Mouse (Mus musculus) ES-E14 (cell line): ENCODE measurements around the gene Syde1. TPM values are rescaled to one million over a fixed set of nuclear protein-coding genes. Genes with fewer than 3 reads are reported as not detected.

Source experiments
- DNase-seq: peaks from one replicate; pipeline ENCODE4 v3.0.0-alpha.2; 2013; ENCODE audit warnings: low read depth, low spot score
- H3K27ac ChIP-seq: 2 replicates; pipeline ENCODE4 v1.5.1; 2012; ENCODE audit warnings: low read depth, mild to moderate bottlenecking, low read length, moderate library complexity, mixed read lengths; ENCODE audit not compliant: poor library complexity, insufficient read depth, severe bottlenecking
- H3K36me3 ChIP-seq: 2 replicates; pipeline ENCODE4 v1.6.1; 2012; ENCODE audit warnings: mild to moderate bottlenecking, low read length, moderate library complexity, mixed read lengths; ENCODE audit not compliant: control insufficient read depth, poor library complexity, insufficient read depth, severe bottlenecking
- H3K4me1 ChIP-seq, 2 experiments: fragments of 150-350 bp in 1 of 2; sonication (generic) in 1 of 2; 2 replicates each; pipeline ENCODE4 v1.6.1; 2012; ENCODE audit warnings: low read length in 2 of 2, mild to moderate bottlenecking in 1 of 2, mixed read lengths in 1 of 2; ENCODE audit not compliant: control insufficient read depth in 2 of 2, insufficient read depth in 2 of 2, poor library complexity in 1 of 2
- H3K4me3 ChIP-seq, 2 experiments: fragments of 150-350 bp in 1 of 2; sonication (generic) in 1 of 2; 2 replicates each; pipeline ENCODE4 v1.5.1; 2012; ENCODE audit warnings: low read length in 2 of 2, low read depth in 1 of 2, mild to moderate bottlenecking in 1 of 2, mixed read lengths in 1 of 2; ENCODE audit not compliant: insufficient read depth in 1 of 2, poor library complexity in 1 of 2, severe bottlenecking in 1 of 2
- H3K9ac ChIP-seq: 2 replicates; pipeline ENCODE4 v1.6.1; 2012; ENCODE audit warnings: low read depth, mild to moderate bottlenecking, low read length, mixed read lengths; ENCODE audit not compliant: poor library complexity, insufficient read depth, severe bottlenecking
- H3K9me3 ChIP-seq: fragments of 150-350 bp; sonication (generic); 2 replicates; pipeline ENCODE4 v1.6.1; 2012; ENCODE audit warnings: low read depth, mild to moderate bottlenecking, low read length; ENCODE audit not compliant: control insufficient read depth, insufficient read depth
- CHD2 ChIP-seq: IDR thresholded peaks from 2 replicates; pipeline ENCODE4 v1.6.1; 2014; ENCODE audit warnings: mild to moderate bottlenecking, low read depth, low read length, inconsistent platforms
- HCFC1 ChIP-seq: IDR thresholded peaks from 2 replicates; pipeline ENCODE4 v1.6.1; 2012; ENCODE audit warnings: low read length, inconsistent platforms, borderline replicate concordance; ENCODE audit not compliant: insufficient read depth
- MAFK ChIP-seq: IDR thresholded peaks from 2 replicates; pipeline ENCODE4 v1.6.1; 2014; ENCODE audit warnings: mild to moderate bottlenecking, low read depth, low read length, inconsistent platforms; ENCODE audit not compliant: insufficient read depth
- ZC3H11A ChIP-seq: IDR thresholded peaks from 2 replicates; pipeline ENCODE4 v1.6.1; 2012; ENCODE audit warnings: low read depth, mild to moderate bottlenecking, inconsistent platforms, low read length, borderline replicate concordance
- ZNF384 ChIP-seq: IDR thresholded peaks from 2 replicates; pipeline ENCODE4 v1.6.1; 2012; ENCODE audit warnings: low read depth, low read length, inconsistent platforms
- in situ Hi-C, 2 experiments: fragments of 600-800 bp; cut with MboI; formaldehyde crosslinking; loops; one replicate each; pipeline ENCODE4 v1.15.1; 2025; ENCODE audit warnings: low sequenced_read_pairs in 2 of 2, inconsistent platforms in 1 of 2; ENCODE audit not compliant: unreplicated experiment in 2 of 2
- total RNA-seq: library from RNA; depleted of rRNA; stranded (reverse); fragments of 300-350 nt; gene quantifications from 2 replicates; pipeline ENCODE4 v1.2.3, GENCODE M21; 2012

Syde1 gene
- total RNA-seq, 1 experiment = 5.4 TPM

DNA sequence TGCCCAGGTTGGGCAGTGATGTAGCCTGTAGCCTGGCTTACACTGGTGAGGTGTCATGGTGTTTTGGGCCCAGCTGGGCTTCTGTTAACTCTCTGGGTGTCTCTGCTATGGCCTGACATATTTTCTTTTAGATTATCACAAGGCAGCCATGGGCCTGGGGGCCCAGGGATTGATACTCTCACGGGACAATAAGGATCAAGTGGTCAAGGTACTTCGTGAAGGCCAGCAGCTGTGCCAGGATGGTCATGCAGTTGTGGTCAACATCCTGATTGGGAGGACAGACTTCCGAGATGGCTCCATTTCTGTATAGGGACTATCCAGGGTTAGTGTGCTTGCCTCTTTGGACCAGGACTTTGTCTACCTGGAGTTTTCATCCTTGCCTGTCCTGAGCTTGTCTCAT lies 7.8 kb downstream of the Syde1 start:
- Histone ChIP-seq H3K27ac (no peak overlapping the region), H3K4me3 (no peak overlapping the region), H3K9me3 (no peaks in the 10 kb centered on the region), H3K36me3 (peaks cover 11% of the 10 kb centered on the region), H3K9ac (no peak overlapping the region), H3K4me1 (peaks cover 2 to 3% of the 10 kb centered on the region in 2 experiments; a peak in 1 of 4 replicates)
- no peak for DNase-seq
- in situ Hi-C loops = no loop called here
- TF ChIP-seq ZNF384 = no peak
- no peak for TF ChIP-seq MAFK
- no peak for TF ChIP-seq ZC3H11A
- TF ChIP-seq CHD2 = no peak
- TF ChIP-seq HCFC1 = no peak

DNA sequence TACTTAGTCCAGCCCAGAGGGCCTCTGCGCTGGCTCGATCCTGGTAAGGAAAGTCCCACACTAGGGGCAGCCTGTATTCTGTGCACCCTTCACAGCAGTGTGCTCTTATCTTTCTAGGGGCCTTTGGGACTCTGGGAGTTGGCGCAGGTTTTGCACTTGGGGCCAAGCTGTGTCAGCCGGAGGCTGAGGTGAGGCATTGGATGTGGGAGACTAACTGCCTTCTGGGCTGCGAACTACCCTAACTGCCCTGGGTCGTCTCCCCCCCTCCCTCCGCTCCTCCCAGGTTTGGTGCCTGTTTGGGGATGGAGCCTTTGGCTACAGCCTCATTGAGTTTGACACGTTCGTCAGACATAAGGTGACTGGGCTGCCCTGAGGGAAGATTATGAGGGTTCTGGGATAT lies 8.4 kb downstream of the Syde1 start:
- Histone ChIP-seq H3K27ac (no peak overlapping the region), H3K36me3 (peaks cover 11% of the 10 kb centered on the region), H3K4me1 (peaks cover 2 to 3% of the 10 kb centered on the region in 2 experiments; a peak in 1 of 4 replicates), H3K9ac (no peak overlapping the region), H3K4me3 (no peak overlapping the region), H3K9me3 (no peaks in the 10 kb centered on the region)
- in situ Hi-C loops = no loop called here
- TF ChIP-seq ZC3H11A (no peak), MAFK (no peak), ZNF384 (no peak), CHD2 (no peak), HCFC1 (no peak)
- no peak for DNase-seq

DNA sequence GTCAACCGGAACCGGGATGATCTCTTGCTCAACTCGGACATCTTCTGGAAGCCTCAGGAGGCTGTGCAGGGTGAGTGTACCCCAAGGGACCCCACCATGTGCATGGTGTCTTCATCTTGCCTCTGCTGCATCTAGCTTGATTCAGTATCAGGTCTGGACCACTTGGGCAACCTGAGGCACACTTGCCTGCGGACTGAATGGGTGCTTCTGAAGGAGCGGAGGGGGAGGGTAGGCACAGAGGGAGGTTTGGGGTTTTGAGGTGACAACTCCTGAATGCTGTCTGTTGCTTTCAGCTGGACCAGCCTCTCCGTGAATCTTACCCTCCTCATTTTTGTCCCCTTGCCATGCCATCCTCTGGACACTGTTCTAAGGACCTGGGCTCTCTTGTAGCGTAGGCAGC lies 10.6 kb downstream of the Syde1 start:
- no peak overlapping the region for H3K27ac ChIP-seq
- DNase-seq = no peak
- H3K9ac ChIP-seq = no peak overlapping the region
- H3K4me3 ChIP-seq = no peak overlapping the region
- TF ChIP-seq MAFK (no peak), HCFC1 (no peak), ZC3H11A (no peak), CHD2 (no peak), ZNF384 (no peak)
- H3K9me3 ChIP-seq = no peaks in the 10 kb centered on the region
- H3K4me1 ChIP-seq = peaks cover 2 to 3% of the 10 kb centered on the region in 2 experiments; a peak in 1 of 4 replicates
- H3K36me3 ChIP-seq = peaks cover 17% of the 10 kb centered on the region
- in situ Hi-C loops = no loop called here

DNA sequence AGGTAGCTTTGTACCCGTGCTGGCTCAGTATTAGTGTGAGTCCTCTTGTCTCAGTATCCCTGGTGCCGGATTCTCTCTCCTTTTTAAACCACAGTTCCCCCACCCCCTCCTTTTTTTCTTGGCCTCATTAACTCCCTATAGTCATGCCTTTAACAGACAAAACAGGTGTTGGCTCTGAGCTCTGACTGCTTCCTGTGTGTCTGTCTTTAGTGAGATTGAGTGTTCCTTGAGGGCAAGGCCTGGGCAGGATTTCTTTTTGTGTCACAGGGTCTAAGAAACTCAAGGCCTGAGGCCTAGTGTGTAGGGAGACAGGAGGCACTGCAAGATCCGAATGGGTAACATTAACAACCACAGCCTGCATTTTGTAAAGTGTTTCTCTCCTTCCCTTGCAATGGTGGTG lies 13.6 kb downstream of the Syde1 start:
- H3K27ac ChIP-seq = no peak overlapping the region
- no peak overlapping the region for H3K4me3 ChIP-seq
- TF ChIP-seq HCFC1 (no peak), ZC3H11A (no peak), MAFK (no peak), CHD2 (no peak), ZNF384 (no peak)
- H3K4me1 ChIP-seq = peaks cover 0 to 2% of the 10 kb centered on the region in 2 experiments; a peak in 2 of 4 replicates
- H3K9me3 ChIP-seq = no peaks in the 10 kb centered on the region
- no peak for DNase-seq
- H3K36me3 ChIP-seq = peaks cover 15% of the 10 kb centered on the region
- no peak overlapping the region for H3K9ac ChIP-seq
- in situ Hi-C loops = no loop called here

DNA sequence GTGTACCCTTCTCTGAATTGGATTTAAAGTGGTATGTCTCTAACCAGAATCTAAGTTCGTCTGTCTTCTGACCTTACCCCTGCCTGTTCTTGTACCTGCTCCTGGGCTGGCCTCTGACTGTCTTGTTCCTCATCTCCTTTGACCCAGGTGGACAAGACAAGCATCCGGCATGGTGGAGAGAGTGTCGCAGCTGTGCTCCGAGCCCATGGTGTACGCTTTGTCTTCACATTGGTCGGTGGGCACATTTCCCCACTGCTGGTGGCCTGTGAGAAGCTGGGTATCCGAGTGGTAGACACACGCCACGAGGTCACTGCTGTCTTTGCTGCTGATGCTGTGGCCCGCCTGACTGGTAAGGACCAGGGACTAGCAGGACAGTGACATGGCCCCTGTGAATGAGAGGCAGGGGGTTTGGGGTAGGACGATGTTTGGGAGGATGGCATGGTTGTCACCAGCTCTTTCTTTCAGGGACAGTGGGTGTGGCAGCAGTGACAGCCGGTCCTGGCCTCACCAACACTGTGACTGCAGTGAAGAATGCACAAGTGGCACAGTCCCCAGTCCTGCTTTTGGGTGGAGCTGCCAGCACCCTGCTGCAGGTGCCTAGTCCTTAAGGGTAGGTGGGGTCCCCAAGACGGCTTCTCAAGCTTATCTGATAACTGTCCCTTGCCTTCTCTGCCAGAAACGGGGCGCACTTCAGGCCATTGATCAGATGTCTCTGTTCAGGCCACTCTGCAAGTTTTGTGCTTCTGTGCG lies 15.2 kb downstream of the Syde1 start:
- in situ Hi-C loops = no loop called here
- Histone ChIP-seq H3K9me3 (no peaks in the 10 kb centered on the region), H3K36me3 (peaks cover 15% of the 10 kb centered on the region), H3K4me3 (no peak overlapping the region), H3K4me1 (peaks cover 0 to 2% of the 10 kb centered on the region in 2 experiments; a peak in 2 of 4 replicates), H3K9ac (no peak overlapping the region), H3K27ac (no peak overlapping the region)
- DNase-seq = no peak
- TF ChIP-seq HCFC1 (no peak), ZNF384 (no peak), ZC3H11A (no peak), MAFK (no peak), CHD2 (no peak)
